Mouse (Mus musculus) intestine, postnatal 0 days (tissue): ENCODE measurements at regions not wholly inside any gene's neighbourhood (a gene's known extent, or its start where the extent isn't known, plus 50 kb on each side); places are given as distances from the start of the nearest gene placed in this dataset.
A peak's percentile ranks its signal among the peaks of the same experiment; 100 is the strongest.

Source experiments
- ATAC-seq: fragments of 200-750 bp; cut with Nextera tagmentation; 2 replicates; pipeline ENCODE4 v1.8.0; 2017; ENCODE audit warnings: mild to moderate bottlenecking, moderate TSS enrichment, moderate library complexity
- H3K27ac ChIP-seq: fragments of 300-500 bp; sonication (generic); 2 replicates; pipeline ENCODE4 v1.5.1; 2014; ENCODE audit warnings: mild to moderate bottlenecking, low read depth, low read length, moderate library complexity
- H3K27me3 ChIP-seq: fragments of 300-500 bp; sonication (generic); replicated peaks from 2 replicates; pipeline ENCODE4 v1.6.1; 2014; ENCODE audit warnings: low read length, mixed read lengths; ENCODE audit not compliant: control insufficient read depth, insufficient read depth
- H3K36me3 ChIP-seq: fragments of 300-500 bp; sonication (generic); 2 replicates; pipeline ENCODE4 v1.6.1; 2014; ENCODE audit warnings: mild to moderate bottlenecking, moderate library complexity; ENCODE audit not compliant: control insufficient read depth, insufficient read depth
- H3K4me1 ChIP-seq: fragments of 300-500 bp; sonication (generic); replicated peaks from 2 replicates; pipeline ENCODE4 v1.6.1; 2014; ENCODE audit warnings: antibody characterized with exemption, low read length, mixed read lengths; ENCODE audit not compliant: control insufficient read depth, insufficient read depth
- H3K4me2 ChIP-seq: fragments of 300-500 bp; sonication (generic); replicated peaks from 2 replicates; pipeline ENCODE4 v1.6.1; 2014; ENCODE audit warnings: low read depth, mild to moderate bottlenecking, moderate library complexity
- H3K4me3 ChIP-seq: fragments of 300-500 bp; sonication (generic); 2 replicates; pipeline ENCODE4 v1.5.1; 2014; ENCODE audit warnings: low read depth, low read length
- H3K9ac ChIP-seq: fragments of 300-500 bp; sonication (generic); 2 replicates; pipeline ENCODE4 v1.6.1; 2014; ENCODE audit warnings: mild to moderate bottlenecking, low read depth, low read length
- H3K9me3 ChIP-seq: fragments of 300-500 bp; sonication (generic); 2 replicates; pipeline ENCODE4 v1.6.1; 2016; ENCODE audit warnings: mixed run types; ENCODE audit not compliant: control insufficient read depth
- CTCF ChIP-seq: sonication (generic); IDR thresholded peaks from 2 replicates; pipeline ENCODE4 v1.5.1; 2016; ENCODE audit warnings: low read depth, mild to moderate bottlenecking, control low read depth, antibody characterized with exemption, moderate library complexity
- WGBS: fragments of 180-500 bp; shearing (Covaris S2); extraction: QIAGEN DNeasy Blood & Tissue Kit; methylation state at CpG from one replicate; pipeline ENCODE4 v1.1.7; 2014; 5-methylcytosine and 5-hydroxymethylcytosine counted together

GRCm38 (mm10) chr11:117413133-117413532, 71.0 kb upstream of the Gm11733 start:
- Histone ChIP-seq H3K4me3 (no peak overlapping the region), H3K9ac (no peak overlapping the region), H3K4me1 (peaks cover 3% of the 10 kb centered on the region; the same call in 1 of the 2 replicates), H3K36me3 (no peaks in the 10 kb centered on the region), H3K27ac (no peak overlapping the region), H3K27me3 (peaks cover 46% of the 10 kb centered on the region), H3K9me3 (no peaks in the 10 kb centered on the region), H3K4me2 (no peak overlapping the region)
- 33% methylated on average over 7 of the region's 7 CpGs for WGBS
- TF ChIP-seq CTCF, result no peak
- ATAC-seq, result no peak

DNA sequence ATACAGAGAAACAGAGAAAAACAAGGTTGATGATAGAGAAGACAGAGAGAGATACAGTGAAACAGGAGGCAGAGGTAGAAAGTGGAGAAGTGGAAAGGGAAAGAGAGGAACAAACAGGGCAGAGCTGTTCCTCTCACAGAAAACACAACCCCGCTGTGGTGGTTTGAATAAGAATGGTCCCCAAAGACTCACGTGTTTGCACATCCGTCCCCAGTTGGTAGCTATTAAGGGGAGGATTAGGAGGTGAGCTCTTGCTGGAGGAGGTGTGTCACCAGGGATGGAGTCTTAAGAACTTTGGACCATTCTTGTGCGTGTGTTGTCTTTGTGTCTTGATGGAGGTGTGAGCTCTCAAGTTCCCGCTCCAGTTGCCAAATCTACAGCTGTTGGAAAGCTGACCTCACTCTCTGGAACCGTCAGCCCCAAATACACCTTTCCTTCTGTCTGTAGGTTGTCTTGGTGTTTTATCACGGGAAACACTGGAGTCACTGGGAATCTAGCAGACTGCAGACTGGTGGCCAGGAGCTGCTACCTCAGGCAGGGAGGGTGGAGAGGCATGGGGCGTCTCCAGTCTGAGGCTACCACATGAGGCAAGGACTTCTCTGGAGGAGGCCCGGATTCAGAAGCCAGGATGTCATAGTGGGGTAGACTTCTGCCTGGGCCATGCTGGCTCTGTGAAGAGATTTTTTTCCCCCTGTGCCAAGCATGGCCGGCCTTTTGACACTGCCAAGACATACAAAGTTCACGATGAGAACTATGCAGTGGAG, 70.0 kb upstream of the Gm11733 start:
- Histone ChIP-seq H3K4me3 (0 out of 2 replicates have a peak overlapping the region, but pooled peaks have one; percentile 31), H3K27me3 (peaks cover 36% of the 10 kb centered on the region), H3K4me2 (no peak overlapping the region; the same call in 1 of the 2 replicates), H3K4me1 (peaks cover 3% of the 10 kb centered on the region; the same call in 1 of the 2 replicates), H3K36me3 (no peaks in the 10 kb centered on the region), H3K9me3 (no peaks in the 10 kb centered on the region), H3K9ac (no peak overlapping the region), H3K27ac (no peak overlapping the region)
- WGBS, result 23% methylated on average over 11 of the region's 11 CpGs
- TF ChIP-seq CTCF, result no peak
- no peak for ATAC-seq

DNA sequence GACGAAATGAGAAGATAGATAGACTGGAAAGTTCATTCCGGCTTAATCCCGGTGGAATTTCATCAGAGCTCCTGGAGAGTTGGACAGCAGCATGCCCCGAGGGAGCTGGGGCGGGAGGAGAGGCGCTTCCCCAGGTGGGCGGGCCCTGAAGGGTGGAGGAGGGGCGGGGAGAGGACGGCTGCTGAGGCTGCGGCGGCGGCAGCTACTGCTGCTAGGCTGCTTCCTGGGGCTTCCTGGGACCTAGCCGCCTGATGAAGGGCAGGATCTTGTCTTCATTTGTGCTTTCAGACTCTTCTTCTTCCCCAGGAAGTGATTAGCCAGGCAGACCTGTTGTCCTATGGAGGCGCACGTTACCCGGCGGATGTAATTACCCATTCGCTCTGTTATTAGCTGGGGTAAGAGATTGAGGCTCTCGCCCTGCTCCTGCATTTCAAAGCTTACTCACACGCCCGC, 69.3 kb upstream of the Gm11733 start:
- peaks cover 33% of the 10 kb centered on the region for H3K27me3 ChIP-seq
- peak overlapping the region; percentile 62 for H3K4me2 ChIP-seq
- H3K9ac ChIP-seq, result peak overlapping the region; percentile 13; the same call in 1 of the 2 replicates
- 2% methylated on average over 21 of the region's 21 CpGs for WGBS
- H3K4me1 ChIP-seq, result peaks cover 3% of the 10 kb centered on the region; the same call in 1 of the 2 replicates
- H3K27ac ChIP-seq, result no peak overlapping the region
- ATAC-seq, result no peak
- H3K4me3 ChIP-seq, result peak overlapping the region; percentile 31
- no peaks in the 10 kb centered on the region for H3K9me3 ChIP-seq
- TF ChIP-seq CTCF, result no peak
- H3K36me3 ChIP-seq, result no peaks in the 10 kb centered on the region

- ATAC-seq, result no peak
- 2% methylated on average over 14 of the region's 14 CpGs for WGBS
Measured at GRCm38 (mm10) chr11:117415466-117415865, 68.7 kb upstream of the Gm11733 start.

GRCm38 (mm10) chr11:117415955-117416354, 68.2 kb upstream of the Gm11733 start:
- H3K4me3 ChIP-seq, result no peak overlapping the region
- 0 out of 2 replicates have a peak overlapping the region, but pooled peaks have one; percentile 6 for H3K4me2 ChIP-seq
- no peaks in the 10 kb centered on the region for H3K36me3 ChIP-seq
- H3K9me3 ChIP-seq, result no peaks in the 10 kb centered on the region
- H3K27me3 ChIP-seq, result peaks cover 33% of the 10 kb centered on the region
- 9% methylated on average over 13 of the region's 13 CpGs for WGBS
- no peak for ATAC-seq
- no peak overlapping the region for H3K27ac ChIP-seq
- no peak for TF ChIP-seq CTCF
- H3K9ac ChIP-seq, result no peak overlapping the region
- H3K4me1 ChIP-seq, result peaks cover 3% of the 10 kb centered on the region; the same call in 1 of the 2 replicates

More at GRCm38 (mm10) chr11:117415466-117415865, 68.7 kb upstream of the Gm11733 start:
- TF ChIP-seq CTCF, result no peak
- H3K9ac ChIP-seq, result no peak overlapping the region
- H3K27ac ChIP-seq, result no peak overlapping the region
- peaks cover 3% of the 10 kb centered on the region; the same call in 1 of the 2 replicates for H3K4me1 ChIP-seq
- H3K36me3 ChIP-seq, result no peaks in the 10 kb centered on the region
- H3K4me2 ChIP-seq, result peak overlapping the region; percentile 62
- H3K27me3 ChIP-seq, result peaks cover 33% of the 10 kb centered on the region
- H3K4me3 ChIP-seq, result no peak overlapping the region
- H3K9me3 ChIP-seq, result no peaks in the 10 kb centered on the region

GRCm38 (mm10) chr11:117416984-117417670, 67.0 kb upstream of the Gm11733 start:
- no peak overlapping the region for H3K4me3 ChIP-seq
- no peak overlapping the region for H3K4me2 ChIP-seq
- no peak for ATAC-seq
- no peaks in the 10 kb centered on the region for H3K36me3 ChIP-seq
- H3K4me1 ChIP-seq, result peaks cover 3% of the 10 kb centered on the region; the same call in 1 of the 2 replicates
- H3K27ac ChIP-seq, result no peak overlapping the region
- TF ChIP-seq CTCF, result peak; percentile 41
- 66% methylated on average over 8 of the region's 8 CpGs for WGBS
- H3K9me3 ChIP-seq, result no peaks in the 10 kb centered on the region
- no peak overlapping the region for H3K9ac ChIP-seq
- H3K27me3 ChIP-seq, result peaks cover 31% of the 10 kb centered on the region
